Mouse (Mus musculus): ENCODE measurements around the gene Tmem110.
A peak's percentile ranks its signal among the peaks of the same experiment; 100 is the strongest.

DNA sequence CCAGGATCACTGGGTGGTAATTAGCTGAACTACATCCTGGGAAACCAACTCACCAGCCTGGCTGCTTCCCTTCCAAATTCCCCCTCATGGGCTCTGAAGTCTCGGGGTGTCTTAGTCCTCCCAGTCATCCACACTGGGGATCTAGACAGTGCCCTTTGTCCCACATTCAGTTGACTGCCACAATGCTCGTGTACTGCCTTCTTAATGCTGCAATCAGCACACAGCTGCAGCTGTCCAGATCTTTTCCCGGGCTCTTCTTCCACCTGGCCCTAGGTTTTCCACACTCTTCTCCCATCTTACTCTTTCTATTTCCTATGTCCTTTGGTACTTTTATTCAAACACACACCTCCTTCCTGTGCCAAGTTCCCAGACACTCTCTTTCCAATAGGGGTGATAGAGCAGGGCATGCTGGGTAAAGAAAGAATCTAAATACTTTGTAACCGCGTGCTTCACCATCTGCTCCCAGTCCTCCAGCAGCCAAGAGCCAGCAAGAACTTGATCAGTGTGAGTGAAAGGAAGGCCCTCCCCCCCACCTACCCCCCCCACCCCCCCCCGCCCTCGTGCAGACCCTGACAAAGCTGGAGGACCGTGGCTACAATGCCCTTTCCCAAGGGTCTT is 96.8 kb downstream of the Tmem110 start:
- TF ChIP-seq USF1 (IDR thresholded peaks at IDR 0.05; ENCODE audit: low read depth, low read length) (no peak), POLR2A (IDR thresholded peaks at IDR 0.05; ENCODE audit: control insufficient read depth in 1 of 2, insufficient read depth in 1 of 2, low read depth in 1 of 2, low read length in 2 of 2, poor library complexity in 1 of 2) (peak; percentile 40 to 77; a peak in 2 of 4 replicates), JUND (IDR thresholded peaks at IDR 0.05; ENCODE audit: low read depth, low read length) (no peak), MEF2A (IDR thresholded peaks at IDR 0.05; ENCODE audit: extremely low read depth, insufficient replicate concordance, low read depth, low read length, poor library complexity, severe bottlenecking) (no peak), CTCF (IDR thresholded peaks at IDR 0.05 in 2 of 3, conservative IDR thresholded peaks at IDR 0.05 in 1 of 3; ENCODE audit: control insufficient read depth in 1 of 3, insufficient read depth in 1 of 3, low read depth in 2 of 3, low read length in 3 of 3, poor library complexity in 1 of 3, severe bottlenecking in 1 of 3) (no peak), GABPA (IDR thresholded peaks at IDR 0.05; ENCODE audit: low read depth, low read length) (no peak), NELFE (IDR thresholded peaks at IDR 0.05; ENCODE audit: low read depth, low read length) (peak; percentile 45), ZMIZ1 (IDR thresholded peaks at IDR 0.05; ENCODE audit: low read depth, low read length) (peak; percentile 86; the same call in 1 of the 2 replicates), CHD1 (IDR thresholded peaks at IDR 0.05; ENCODE audit: low read depth, low read length) (no peak), TCF12 (IDR thresholded peaks at IDR 0.05; ENCODE audit: low read depth, low read length) (no peak), MYC (IDR thresholded peaks at IDR 0.05; ENCODE audit: low read depth, low read length) (no peak)
